Mouse (Mus musculus): ENCODE measurements around the gene Zfp61.
"Not testable (repeated sequence)": the region's sequence is repeated elsewhere in the genome, so short reads cannot be mapped to it uniquely, and the experiment has no call there.

Zfp61 gene

GRCm38 (mm10) chr7:24297361-24298095 is 3.5 kb downstream of the Zfp61 start:
- DNase-seq (ENCODE audit: low spot score in 2 of 2): no peak

- no peak for DNase-seq (ENCODE audit: low spot score in 2 of 2)
These were observed 4.6 kb downstream of the Zfp61 start for GRCm38 (mm10) chr7:24296386-24296785.

DNA sequence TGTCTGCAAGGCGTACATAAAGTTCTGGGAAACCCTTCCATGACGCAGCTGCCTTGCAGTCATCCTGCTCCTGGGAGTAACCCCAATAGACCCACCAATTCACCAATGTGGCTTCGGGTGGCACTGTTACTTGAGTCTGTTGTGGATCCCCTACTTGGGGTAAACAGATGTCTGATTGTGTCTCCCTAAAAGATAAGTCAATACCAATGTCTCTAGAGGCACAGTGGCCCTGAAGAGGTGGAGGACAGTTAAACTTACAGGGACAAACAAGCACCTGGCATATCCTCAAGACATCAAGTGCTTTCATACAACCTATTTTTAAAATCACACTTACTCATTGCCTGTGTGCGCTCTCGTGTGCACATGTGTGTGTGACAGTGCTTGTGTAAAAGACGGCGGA is 5.7 kb downstream of the Zfp61 start:
- DNase-seq (ENCODE audit: low spot score in 2 of 2): no peak

- no peak for DNase-seq (ENCODE audit: low spot score in 2 of 2)
These were observed 6.3 kb downstream of the Zfp61 start for GRCm38 (mm10) chr7:24294763-24295162.

DNA sequence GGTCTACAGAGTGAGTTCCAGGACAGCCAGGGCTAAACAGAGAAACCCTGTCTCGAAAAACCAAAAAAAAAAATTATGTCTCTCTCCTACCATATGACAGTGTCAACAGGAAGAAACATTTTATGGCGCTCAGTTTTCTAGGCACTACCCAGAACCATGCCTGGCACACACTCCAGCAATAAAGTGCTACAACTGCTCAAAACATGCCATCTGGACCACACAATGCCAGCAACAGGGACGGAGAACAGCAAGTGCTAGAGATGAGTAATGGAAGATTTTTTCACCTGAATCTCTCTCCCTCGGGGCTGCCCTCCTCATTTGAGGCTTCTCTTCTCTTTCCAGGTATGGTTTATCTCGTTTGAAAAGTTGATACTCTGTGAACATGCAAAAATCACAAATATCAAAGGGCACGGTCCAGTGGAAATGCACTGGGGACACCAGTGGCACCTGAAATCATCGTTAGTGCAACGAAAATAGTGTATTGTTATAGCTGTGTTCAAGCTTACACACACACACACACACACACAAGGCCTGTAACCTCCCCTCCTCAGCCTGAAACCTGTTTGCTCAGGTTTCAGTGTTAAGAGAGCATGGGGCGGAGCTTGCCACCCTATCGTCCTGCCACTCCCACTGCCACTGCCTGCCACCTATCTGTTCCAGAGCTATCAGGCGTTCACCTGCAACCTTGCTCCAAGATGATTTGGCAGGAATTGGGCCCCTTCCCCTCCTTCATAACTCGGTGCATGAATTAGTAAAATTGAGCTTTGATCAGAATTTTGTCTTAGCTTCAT is 7.8 kb downstream of the Zfp61 start:
- DNase-seq (ENCODE audit: low spot score in 2 of 2): no peak

- no peak for DNase-seq (ENCODE audit: low spot score in 2 of 2)
These were observed 9.5 kb downstream of the Zfp61 start for GRCm38 (mm10) chr7:24291387-24292090.

DNA sequence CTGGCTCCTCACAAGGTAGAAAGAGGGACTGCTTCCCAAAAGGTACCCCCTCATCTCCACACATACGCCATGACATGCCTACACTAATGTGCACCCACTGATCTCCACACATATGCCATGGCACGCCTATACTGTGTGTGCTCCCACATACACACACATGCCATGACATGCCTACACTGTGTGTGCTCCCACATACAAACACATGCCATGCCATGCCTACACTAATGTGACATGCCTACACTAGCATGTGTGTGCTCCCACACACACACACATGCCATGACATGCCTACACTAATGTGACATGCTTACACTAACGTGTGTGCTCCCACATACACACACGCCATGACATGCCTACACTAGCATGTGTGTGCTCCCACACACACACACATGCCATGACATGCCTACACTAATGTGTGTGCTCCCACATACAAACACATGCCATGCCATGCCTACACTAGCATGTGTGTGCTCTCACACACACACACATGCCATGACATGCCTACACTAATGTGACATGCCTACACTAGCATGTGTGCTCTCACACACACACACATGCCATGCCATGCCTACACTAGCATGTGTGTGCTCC is 10.8 kb downstream of the Zfp61 start:
- DNase-seq (ENCODE audit: low spot score in 2 of 2): no peak

DNA sequence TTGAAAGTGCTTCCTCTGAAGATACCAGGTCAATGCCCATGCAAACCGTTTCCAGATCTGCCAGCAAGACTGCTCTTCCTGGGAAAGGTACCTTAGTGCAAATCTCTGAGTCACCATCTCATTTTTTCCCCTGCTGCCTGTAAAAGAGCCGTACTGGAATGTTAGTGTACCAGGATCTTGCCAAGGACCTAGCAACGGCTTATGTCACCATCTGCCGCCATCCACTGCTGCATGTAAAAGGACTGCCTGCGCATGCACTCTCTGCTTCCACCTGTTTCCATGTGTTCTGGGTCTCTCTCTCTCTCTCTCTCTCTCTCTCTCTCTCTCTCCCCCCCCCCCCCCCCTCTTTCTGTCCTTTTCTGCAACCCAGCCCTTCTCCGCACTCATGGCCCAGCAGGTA is 12.5 kb downstream of the Zfp61 start:
- DNase-seq (ENCODE audit: low spot score in 2 of 2): no peak

DNA sequence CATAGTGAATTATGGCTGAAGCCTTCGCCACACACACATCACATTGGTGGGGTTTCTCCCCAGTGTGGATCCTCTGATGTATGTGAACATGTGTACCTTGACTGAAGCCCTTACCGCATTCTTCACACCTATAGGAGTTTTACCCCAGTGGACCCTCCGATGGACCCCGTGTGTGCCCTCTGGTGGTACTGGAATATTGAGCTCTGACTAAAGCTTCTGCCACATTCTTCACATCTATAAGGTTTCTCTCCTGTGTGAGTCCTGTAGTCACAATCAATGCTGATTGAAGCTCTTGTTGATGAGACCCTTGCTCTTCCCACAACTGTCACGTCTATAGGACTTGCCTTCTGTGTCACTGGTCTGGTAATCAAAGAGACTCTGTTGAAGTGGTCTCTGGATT is 13.4 kb downstream of the Zfp61 start:
- DNase-seq (ENCODE audit: low spot score in 2 of 2): no peak

- no peak for DNase-seq (ENCODE audit: low spot score in 2 of 2)
These were observed 14.1 kb downstream of the Zfp61 start for GRCm38 (mm10) chr7:24286916-24287315.

- no peak for DNase-seq (ENCODE audit: low spot score in 2 of 2)
These were observed 14.9 kb downstream of the Zfp61 start for GRCm38 (mm10) chr7:24286090-24286489.

- DNase-seq (ENCODE audit: low spot score in 2 of 2): no peak
These were observed 20.2 kb downstream of the Zfp61 start for GRCm38 (mm10) chr7:24280858-24281145.

GRCm38 (mm10) chr7:24280031-24280857 is 20.8 kb downstream of the Zfp61 start:
- no peak for DNase-seq (ENCODE audit: low spot score in 2 of 2)

DNA sequence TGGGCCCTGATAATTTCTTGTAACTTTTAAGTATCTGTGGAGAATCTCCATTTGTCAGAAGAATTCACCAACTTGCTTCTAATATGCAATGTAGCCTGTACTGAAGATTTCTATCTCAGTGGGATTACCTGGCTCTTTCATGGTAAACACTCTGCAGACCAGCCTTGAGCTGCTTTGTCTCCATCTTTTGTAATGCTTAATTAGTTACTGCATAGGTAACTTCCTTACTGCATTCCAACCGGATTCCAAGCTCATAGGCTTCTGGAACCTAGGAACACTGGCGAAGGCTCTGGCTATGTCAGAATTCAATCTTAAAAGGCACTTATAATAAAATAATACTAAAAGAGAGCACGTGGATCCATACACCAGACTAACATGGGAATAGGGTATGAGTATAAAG is 22.3 kb downstream of the Zfp61 start:
- DNase-seq (ENCODE audit: low spot score in 2 of 2): not testable (repeated sequence)

DNA sequence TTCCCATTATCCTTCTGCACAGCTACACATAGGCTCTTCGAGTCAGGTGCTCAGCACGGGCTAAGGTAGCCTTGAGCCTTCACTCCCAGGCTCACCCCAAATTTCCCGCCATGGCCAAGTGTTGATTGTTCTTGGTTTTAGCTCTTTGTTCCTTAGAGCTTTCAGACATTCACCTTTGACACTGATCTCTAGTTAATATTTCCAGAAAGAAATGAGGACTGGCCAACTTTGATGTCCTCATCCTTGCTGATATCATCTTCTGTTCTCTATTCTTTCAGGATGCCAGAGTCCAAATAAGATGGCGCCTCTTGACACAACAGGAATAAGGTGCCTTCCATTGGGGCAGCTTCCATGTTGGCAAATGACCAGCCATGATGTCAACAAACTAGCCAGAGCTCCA is 26.6 kb downstream of the Zfp61 start:
- DNase-seq (ENCODE audit: low spot score in 2 of 2): no peak

DNA sequence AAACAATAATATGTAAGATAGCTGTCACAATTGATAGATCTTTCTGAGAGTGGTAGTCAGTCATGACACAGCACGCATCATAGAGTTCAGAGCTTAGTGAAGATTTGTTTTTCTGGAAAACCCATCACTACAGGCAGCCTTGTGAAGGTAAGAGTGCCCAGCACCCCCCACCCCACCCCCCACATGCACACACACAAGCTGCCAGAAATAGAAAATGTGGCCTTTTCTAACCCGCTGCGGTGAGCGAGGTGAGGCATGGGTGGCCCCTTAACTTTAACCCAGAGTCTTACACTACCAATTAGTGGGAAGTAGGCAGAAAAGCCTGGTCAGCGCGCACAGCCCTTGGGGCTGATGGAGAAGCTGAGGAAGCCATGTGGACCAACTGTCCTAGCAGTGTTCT is 29.8 kb downstream of the Zfp61 start:
- DNase-seq (ENCODE audit: low spot score in 2 of 2): no peak

GRCm38 (mm10) chr7:24270288-24270672 is 30.8 kb downstream of the Zfp61 start, which contains the start of gene Zfp93:
Gene Zfp93, plus strand, starts transcription at chr7:24270420.
- DNase-seq (ENCODE audit: low spot score in 2 of 2): peak; percentile 47

- DNase-seq (ENCODE audit: low spot score in 2 of 2): no peak
These were observed 31.3 kb downstream of the Zfp61 start for GRCm38 (mm10) chr7:24269667-24270287.

GRCm38 (mm10) chr7:24269256-24269655 is 31.8 kb downstream of the Zfp61 start:
- no peak for DNase-seq (ENCODE audit: low spot score in 2 of 2)

DNA sequence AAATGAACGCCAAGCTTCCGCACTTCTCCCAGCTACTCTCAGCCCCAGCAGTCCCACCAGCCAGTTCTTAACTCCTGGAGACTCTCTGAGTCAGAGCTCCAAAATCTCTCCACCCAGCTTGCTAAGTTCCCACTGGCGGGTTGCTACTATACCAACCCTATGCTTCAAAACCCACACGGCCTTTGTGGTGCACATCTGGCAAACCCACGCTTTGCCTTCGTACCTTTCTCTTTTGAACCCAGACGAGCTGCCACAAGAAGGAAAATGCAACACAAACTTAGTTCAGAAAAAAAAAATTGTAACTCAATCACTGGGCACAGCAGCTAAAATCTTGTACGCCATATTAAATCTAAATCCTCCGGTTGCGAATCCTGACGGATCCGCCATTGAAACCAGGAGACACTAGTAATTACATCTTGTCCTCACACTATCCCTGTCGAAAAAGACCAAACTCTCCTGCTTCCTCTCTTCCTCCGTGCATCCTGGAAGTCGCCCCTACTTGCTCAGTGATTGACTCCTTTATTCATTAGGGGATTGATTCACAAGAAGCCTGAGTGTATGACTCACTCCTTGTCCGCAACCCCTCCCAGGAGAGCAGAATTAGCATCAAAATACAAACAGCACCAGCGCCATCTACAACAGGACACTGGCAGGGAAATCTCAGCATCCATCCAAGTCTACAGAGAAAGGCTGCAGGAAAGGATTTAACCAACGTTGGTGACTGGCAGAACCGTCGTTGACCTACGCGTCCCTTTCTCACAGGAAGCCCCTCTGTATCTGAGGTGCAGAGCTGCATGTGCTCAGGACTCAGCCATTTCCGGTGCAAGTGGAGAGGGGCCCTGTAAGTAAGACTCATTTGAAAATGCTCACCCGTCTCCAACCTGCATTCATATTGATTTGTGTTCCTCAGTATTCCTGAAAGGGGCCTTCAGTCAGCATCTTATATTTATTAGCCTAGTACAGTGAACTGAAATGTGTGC is 32.6 kb downstream of the Zfp61 start:
- DNase-seq (ENCODE audit: low spot score in 2 of 2): no peak
